Mouse (Mus musculus): Measurements from ENCODE around the gene Themis2. TPM values are rescaled to one million over a fixed set of nuclear protein-coding genes. Genes with fewer than 3 reads are reported as not detected.

The Themis2 gene
- total RNA-seq, 2 experiments from 2014 or later: 0.80 to 3.9 TPM

Other genes with a start within 250 kb of the Themis2 start
- gene Ptafr, start 232.3 kb downstream of the Themis2 start, total RNA-seq (2014; fragmentation: Nextera tagmentation): not detected in 2 replicates
- gene Ptafr, start 232.3 kb downstream of the Themis2 start, total RNA-seq (2017): 0.23 TPM in 1 of 2 replicates, not detected in the other
- gene Eya3, start 157.4 kb downstream of the Themis2 start, total RNA-seq (2014; fragmentation: Nextera tagmentation): 34.3 and 35.4 TPM in 2 replicates
- 22.3 and 25.2 TPM in 2 replicates for gene Eya3, start 157.4 kb downstream of the Themis2 start, total RNA-seq (2017)
- gene Xkr8, start 63.8 kb downstream of the Themis2 start, total RNA-seq (2014; fragmentation: Nextera tagmentation): 0.92 and 2.9 TPM in 2 replicates
- 0.42 and 1.9 TPM in 2 replicates for gene Xkr8, start 63.8 kb downstream of the Themis2 start, total RNA-seq (2017)
- not detected in 2 replicates for gene Smpdl3b, start 39.1 kb downstream of the Themis2 start, total RNA-seq (2014; fragmentation: Nextera tagmentation)
- gene Smpdl3b, start 39.1 kb downstream of the Themis2 start, total RNA-seq (2017): not detected in 2 replicates
- 108 and 128 TPM in 2 replicates for gene Rpa2, start 28.1 kb downstream of the Themis2 start, total RNA-seq (2014; fragmentation: Nextera tagmentation)
- 52.6 and 55.3 TPM in 2 replicates for gene Rpa2, start 28.1 kb downstream of the Themis2 start, total RNA-seq (2017)
- gene Ppp1r8, start 46.8 kb upstream of the Themis2 start, total RNA-seq (2014; fragmentation: Nextera tagmentation): 67.6 and 68.4 TPM in 2 replicates
- gene Ppp1r8, start 46.8 kb upstream of the Themis2 start, total RNA-seq (2017): 75.2 and 88.5 TPM in 2 replicates
- gene Stx12, start 88.1 kb upstream of the Themis2 start, total RNA-seq (2014; fragmentation: Nextera tagmentation): 18.9 and 26.4 TPM in 2 replicates
- 24.7 and 25.4 TPM in 2 replicates for gene Stx12, start 88.1 kb upstream of the Themis2 start, total RNA-seq (2017)
- 20.0 and 23.9 TPM in 2 replicates for gene Fam76a, start 126.2 kb upstream of the Themis2 start, total RNA-seq (2014; fragmentation: Nextera tagmentation)
- gene Fam76a, start 126.2 kb upstream of the Themis2 start, total RNA-seq (2017): 23.2 and 26.7 TPM in 2 replicates
- 2.8 TPM in 1 of 2 replicates, not detected in the other for gene Fgr, start 177.7 kb upstream of the Themis2 start, total RNA-seq (2014; fragmentation: Nextera tagmentation)
- 0.30 and 0.33 TPM in 2 replicates for gene Fgr, start 177.7 kb upstream of the Themis2 start, total RNA-seq (2017)
- 4.8 and 7.0 TPM in 2 replicates for gene Ahdc1, start 214.9 kb upstream of the Themis2 start, total RNA-seq (2014; fragmentation: Nextera tagmentation)
- 0.33 and 0.72 TPM in 2 replicates for gene Ahdc1, start 214.9 kb upstream of the Themis2 start, total RNA-seq (2017)